Mouse (Mus musculus) stomach, postnatal 0 days (tissue): Measurements from ENCODE around the gene Zfp683.

ENCODE experiments used
- CTCF ChIP-seq: IDR thresholded peaks from 2 replicates; pipeline ENCODE4 v1.5.1; 2016; ENCODE audit warnings: antibody characterized with exemption, low read depth, mild to moderate bottlenecking, moderate library complexity
- EP300 ChIP-seq: optimal IDR thresholded peaks from 2 replicates; pipeline ENCODE3; 2016; ENCODE audit warnings: antibody characterized with exemption

- peak; percentile 63 for TF ChIP-seq CTCF
- no peak for TF ChIP-seq EP300
These were observed 40.6 kb upstream of the Zfp683 start for GRCm38 (mm10) chr4:134012858-134013528.
